Mouse (Mus musculus): ENCODE measurements around the gene Plcl1. TPM values are rescaled to one million over a fixed set of nuclear protein-coding genes. Genes with fewer than 3 reads are reported as not detected.

Gene Plcl1
- polyA plus RNA-seq (2012; rRNA removed; ENCODE audit: low replicate concordance): 0.87 and 1.4 TPM in 2 replicates

GRCm38 (mm10) chr1:55405272-55406022, at the start of gene Plcl1:
Plcl1 (plus strand) TSS chr1:55405921.

GRCm38 (mm10) chr1:55363044-55363565, 42.6 kb upstream of the Plcl1 start, which contains the start of gene Boll:
Boll (minus strand) TSS chr1:55363469.

Other genes starting within 250 kb of the Plcl1 start
- 2.8 and 5.7 TPM in 2 replicates for gene Rftn2, start 179.1 kb upstream of the Plcl1 start, polyA plus RNA-seq (2012; rRNA removed; ENCODE audit: low replicate concordance)
- gene Mars2, start 168.7 kb upstream of the Plcl1 start, polyA plus RNA-seq (2012; rRNA removed; ENCODE audit: low replicate concordance): 1.3 and 2.6 TPM in 2 replicates
- not detected in 2 replicates for gene Boll, start 42.5 kb upstream of the Plcl1 start, polyA plus RNA-seq (2012; rRNA removed; ENCODE audit: low replicate concordance)

All from subcutaneous adipose tissue, adult 2 months (tissue).